Mouse (Mus musculus) layer of hippocampus, postnatal 14 days (tissue): ENCODE measurements around the gene Rnf157. TPM values are rescaled to one million over a fixed set of nuclear protein-coding genes. Genes with fewer than 3 reads are reported as not detected.
"Not testable (repeated sequence)": the region's sequence is repeated elsewhere in the genome, so short reads cannot be mapped to it uniquely, and the experiment has no call there.

Experiments
- DNase-seq, 2 experiments: peaks; one replicate each; pipeline ENCODE4 v3.0.0; 2021 to 2022; ENCODE audit warnings: low spot score in 2 of 2, mixed read lengths in 1 of 2
- total RNA-seq, 2 experiments: library from RNA; stranded (reverse); gene quantifications; 2 replicates each; pipeline ENCODE4 v1.2.3; 2021

Rnf157 gene
- total RNA-seq, 2 experiments from 2014 or later: 236 to 242 TPM

DNA sequence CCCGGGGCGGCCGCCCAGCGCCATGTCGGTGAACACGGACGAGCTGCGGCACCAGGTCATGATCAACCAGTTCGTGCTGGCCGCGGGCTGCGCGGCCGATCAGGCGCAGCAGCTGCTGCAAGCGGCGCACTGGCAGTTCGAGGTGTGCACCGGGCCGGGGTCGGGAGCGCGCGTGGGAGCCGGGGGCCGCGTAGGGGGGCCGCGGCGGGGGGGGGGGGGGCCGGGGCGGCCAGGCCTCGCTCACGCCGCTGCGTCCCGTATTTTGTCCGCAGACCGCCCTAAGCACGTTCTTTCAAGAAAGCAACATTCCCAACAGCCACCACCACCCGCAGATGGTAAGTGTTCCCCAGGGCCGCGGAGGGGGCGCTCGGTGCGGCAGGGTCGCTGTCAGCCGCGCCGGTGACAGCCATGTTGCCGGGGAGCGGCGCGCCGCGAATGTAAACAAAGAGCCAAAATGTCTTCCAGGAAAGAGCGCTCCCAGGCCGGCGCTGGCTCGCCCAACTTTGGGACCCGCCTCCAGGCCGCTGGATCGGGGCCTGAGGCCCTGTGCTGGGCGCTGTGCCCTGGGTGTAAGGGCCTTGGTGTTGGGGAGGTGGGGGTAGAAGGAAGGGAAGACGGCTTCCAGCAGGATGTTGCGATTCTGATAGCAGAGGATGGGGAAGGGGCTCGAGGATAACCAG is 21.6 kb upstream of the Rnf157 start:
- DNase-seq: peak; percentile 60 to 65

DNA sequence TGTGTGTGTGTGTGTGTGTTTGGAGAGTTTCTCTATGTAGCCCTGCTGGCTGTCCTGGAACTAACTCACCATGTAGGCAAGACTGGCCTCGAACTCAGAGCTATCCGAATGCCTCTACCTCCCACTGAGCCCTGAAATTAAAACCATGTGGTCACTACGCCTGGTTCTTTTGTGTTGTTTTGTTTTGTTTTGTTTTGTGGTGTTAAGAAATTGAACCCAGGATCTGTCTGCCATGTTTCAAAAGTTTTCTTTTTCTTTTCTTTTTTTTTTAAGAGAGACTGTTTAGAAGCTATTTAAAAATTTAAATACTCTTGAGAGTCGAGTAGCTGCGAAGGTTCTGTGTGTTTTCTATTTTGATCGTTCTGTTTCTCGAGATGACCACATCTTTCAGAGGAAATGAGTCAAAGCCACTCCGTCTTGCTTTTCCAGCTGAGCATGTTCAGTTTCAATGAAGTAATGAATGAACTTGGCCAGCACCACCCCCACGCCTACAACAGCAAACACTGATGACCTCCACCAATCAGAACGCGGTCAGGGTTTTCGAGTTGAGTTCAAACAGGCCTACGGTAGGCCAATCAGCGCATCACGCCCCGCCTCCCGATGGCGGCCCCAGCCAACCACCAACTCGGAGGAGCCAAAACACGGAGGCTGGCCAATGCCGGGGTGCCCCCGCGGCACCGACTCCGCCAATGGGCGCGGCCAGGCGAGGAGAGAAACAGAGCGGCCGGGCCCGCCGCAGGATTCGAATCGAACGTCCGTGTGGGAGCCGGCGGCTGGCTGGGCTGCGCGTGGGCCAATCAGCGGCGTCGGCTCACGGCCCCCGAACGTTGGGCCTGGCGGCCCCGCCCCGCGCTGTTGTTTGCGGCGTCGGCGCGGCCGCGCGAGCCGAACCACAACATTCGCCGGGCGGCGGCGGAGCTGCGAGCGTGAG is 20.8 kb upstream of the Rnf157 start, which contains the start of gene Ubald2:
Gene Ubald2 (plus strand): TSS at position 739 of the 931 bp plus-strand sequence.
- DNase-seq: peak; percentile 99

- peak in 1 of 2 experiments; percentile 77 for DNase-seq
Observed at GRCm38 (mm10) chr11:116432593-116433355, 19.9 kb upstream of the Rnf157 start.

DNA sequence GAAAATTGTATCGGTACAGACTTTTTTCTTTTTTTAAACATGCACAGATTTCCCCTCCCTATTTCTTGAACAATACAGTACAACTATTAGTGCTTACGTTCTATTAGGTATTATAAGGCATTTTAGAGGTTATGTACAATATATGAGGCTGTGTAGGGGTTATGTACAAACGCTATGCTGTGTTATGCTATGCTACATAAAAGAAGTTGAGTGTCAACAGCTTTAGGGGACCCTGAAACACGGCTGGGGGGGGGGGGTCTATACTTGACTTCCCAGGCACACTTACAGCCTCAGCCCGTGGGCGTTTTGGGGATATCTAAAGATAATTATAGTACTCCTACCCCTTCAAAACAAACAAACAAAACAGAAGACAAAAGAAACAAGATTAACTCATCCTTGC is 19.3 kb upstream of the Rnf157 start:
- no peak for DNase-seq

GRCm38 (mm10) chr11:116431428-116432077 is 18.7 kb upstream of the Rnf157 start:
- no peak for DNase-seq

- DNase-seq: no peak
Observed at GRCm38 (mm10) chr11:116430723-116431427, 18.0 kb upstream of the Rnf157 start.

- DNase-seq: no peak
Observed at GRCm38 (mm10) chr11:116429862-116430613, 17.2 kb upstream of the Rnf157 start.

- no peak for DNase-seq
Observed at GRCm38 (mm10) chr11:116428872-116429859, 16.3 kb upstream of the Rnf157 start.

DNA sequence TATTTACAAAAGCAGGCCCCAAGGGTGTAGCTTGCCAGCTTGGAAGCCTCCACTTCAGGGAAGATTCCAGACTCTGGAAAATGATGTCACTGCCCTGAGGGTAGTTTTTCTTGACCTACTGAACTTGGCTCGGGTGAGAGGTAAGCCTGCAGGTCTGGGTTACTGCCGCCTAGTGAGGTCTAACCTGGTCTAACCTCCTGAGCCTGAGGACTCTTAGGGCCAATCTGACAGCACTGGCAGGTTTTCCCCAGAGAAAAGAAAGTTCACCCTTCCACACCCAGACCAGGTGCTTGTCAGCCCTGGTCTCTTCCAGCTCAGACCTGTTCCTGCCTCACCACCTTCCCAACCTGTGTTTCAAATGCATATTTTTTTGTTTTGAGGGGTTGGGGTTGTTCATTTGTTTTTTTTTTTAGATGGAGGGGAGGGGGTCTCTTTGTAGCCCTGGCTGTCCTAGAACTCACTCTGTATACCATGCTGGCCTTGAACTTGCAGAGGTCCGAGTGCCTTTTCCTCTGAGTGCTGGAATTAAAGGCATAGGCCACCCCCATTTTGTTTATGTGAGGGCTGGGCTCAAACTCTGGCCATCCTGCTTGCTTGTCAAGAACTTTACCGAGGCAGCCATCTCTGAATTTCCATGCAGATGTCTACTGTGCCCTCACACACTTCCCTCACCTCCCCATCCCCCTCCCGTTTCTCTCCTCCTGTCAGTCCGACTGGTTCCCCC is 14.2 kb upstream of the Rnf157 start:
- DNase-seq: no peak

GRCm38 (mm10) chr11:116426328-116426727 is 13.5 kb upstream of the Rnf157 start:
- not testable (repeated sequence) for DNase-seq

DNA sequence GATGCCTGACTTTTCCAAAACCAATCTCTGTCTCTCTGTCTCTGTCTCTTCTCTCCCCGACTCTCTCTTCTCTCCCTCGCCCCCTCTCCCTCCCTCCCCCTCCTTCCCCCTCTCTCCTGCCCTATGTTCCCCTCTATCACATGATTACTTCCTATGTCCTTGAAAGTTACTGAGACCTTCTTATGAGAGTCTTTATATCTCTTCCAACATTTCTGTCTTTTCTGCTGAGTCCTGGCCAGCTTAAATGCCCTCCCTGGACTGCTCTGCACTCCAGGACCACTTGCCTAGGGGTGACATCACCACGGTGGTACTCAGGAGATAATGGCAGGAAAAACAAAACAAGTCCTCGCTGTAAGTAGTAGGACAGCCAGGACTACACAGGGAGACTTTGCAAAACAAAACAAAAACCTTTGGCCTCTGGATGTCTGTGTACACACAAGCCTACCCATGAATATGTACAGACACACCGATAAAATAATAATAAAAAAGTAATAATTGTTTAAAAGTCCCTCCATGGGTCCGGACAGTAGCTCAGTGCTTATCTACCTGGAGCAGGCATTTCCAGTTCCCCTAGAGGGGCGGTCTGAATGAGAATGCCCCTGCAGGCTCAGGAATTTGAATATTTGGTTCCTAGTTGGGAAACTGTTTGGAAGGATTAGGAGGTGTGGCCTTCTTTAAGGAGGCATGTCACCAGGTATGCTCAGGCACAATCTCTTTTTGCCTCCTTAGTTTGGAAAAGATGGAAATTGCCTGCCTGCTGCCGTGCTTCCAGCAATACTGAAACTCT is 12.0 kb upstream of the Rnf157 start:
- DNase-seq: no peak

GRCm38 (mm10) chr11:116423782-116424620 is 11.2 kb upstream of the Rnf157 start:
- DNase-seq: no peak

GRCm38 (mm10) chr11:116423214-116423613 is 10.4 kb upstream of the Rnf157 start:
- DNase-seq: no peak

- no peak for DNase-seq
Observed at GRCm38 (mm10) chr11:116422562-116422961, 9.7 kb upstream of the Rnf157 start.

- no peak for DNase-seq
Observed at GRCm38 (mm10) chr11:116421102-116421501, 8.3 kb upstream of the Rnf157 start.
